Mouse (Mus musculus): ENCODE measurements around the gene Cab39.

- TF ChIP-seq CTCF (IDR thresholded peaks at IDR 0.05; ENCODE audit: low read depth, low read length) (no peak), POLR2AphosphoS5 (IDR thresholded peaks at IDR 0.05; ENCODE audit: insufficient replicate concordance, low read depth, low read length) (no peak), GATA1 (IDR thresholded peaks at IDR 0.05; ENCODE audit: borderline replicate concordance, low read length) (no peak)
Observed at GRCm38 (mm10) chr1:85896110-85896509, 102.9 kb downstream of the Cab39 start.

Data from G1E (cell line).